Mouse (Mus musculus): Measurements from ENCODE around the gene Syde1.
A peak's percentile ranks its signal among the peaks of the same experiment; 100 is the strongest.
"Not testable (repeated sequence)": the region's sequence is repeated elsewhere in the genome, so short reads cannot be mapped to it uniquely, and the experiment has no call there.

The Syde1 gene

DNA sequence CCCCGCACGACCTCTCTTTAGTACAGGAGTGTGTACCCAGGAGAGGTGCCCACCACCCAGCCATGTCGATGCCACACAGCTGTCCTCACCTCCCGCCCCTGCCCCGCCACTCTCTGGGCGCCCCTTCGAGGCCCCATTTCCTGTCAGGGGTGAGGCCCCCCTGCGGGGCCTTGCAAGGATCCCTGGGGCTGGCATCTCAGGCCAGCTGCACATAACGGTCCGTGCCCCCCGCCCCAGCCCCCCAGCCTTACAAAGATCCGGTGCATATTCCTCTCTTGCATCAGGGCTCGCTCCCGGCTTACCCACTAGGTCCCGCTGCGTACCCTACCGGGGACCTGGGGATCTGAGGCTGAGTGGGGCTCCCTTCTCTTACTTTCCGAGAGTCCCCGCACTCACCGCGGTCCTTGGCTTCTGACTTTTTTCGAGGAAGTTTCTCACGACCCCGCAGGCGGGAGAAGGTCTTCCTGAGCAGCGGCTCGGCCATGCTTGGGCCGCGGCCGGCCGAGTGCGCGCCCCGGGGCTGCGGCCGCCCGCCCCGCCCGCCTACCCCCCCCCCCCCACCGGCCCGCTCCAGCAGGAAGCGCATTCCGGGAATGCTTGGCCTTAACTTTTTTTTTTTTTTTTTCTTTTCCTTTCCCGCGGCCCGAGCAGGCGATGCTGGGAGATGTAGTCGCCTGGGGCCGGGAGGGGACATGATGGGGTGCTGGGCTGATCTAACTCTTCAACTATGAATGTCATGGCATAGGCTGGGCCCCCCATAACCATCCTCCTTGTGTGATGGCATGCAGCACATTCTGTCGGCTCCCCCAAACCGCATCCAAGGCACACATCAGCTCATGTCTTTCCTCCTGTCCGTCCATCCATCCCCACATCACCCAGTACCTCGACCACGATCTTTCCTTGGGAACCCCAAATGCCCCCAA is at the start of gene Syde1:
Syde1 (minus strand) TSS at position 559 of the 923 bp plus-strand sequence.
- DNase-seq (ENCODE audit: low spot score): peak; percentile 38

DNA sequence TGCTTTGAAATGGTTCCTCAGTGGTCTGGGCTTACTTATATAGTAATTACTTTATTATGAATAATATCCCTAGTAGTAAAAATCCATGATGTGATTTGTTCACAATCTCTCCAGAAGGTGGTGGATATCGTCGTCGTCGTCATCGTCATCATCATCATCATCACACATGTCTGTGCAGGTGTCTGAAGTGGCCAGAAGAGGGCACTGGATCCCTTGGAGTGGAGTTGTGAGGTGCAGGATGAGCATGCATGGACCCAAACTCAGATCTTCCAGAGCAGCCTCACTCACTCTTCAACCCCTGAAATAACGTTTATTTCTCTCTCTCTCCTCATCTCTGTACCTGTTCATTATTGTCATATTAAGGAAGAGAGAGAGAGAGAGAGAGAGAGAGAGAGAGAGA is 40.5 kb upstream of the Syde1 start:
- no peak for DNase-seq (ENCODE audit: low spot score)

DNA sequence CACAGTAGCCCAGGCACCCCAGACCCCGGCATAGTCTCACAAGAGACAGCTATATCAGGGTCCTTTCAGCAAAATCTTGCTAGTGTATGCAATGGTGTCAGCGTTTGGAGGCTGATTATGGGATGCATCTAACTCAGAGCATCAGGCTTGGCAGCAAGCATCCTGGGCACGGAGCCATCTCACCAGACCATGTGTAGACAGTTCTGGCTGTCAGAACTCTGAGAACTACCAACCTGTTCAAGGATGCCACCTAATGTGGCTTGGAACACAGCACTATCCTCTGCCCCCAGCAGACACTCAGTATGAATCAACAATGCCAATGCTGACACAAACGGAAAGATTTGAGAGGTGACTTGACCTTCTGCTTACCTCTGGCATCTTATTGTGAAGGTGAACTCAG is 38.4 kb upstream of the Syde1 start:
- DNase-seq (ENCODE audit: low spot score): no peak

DNA sequence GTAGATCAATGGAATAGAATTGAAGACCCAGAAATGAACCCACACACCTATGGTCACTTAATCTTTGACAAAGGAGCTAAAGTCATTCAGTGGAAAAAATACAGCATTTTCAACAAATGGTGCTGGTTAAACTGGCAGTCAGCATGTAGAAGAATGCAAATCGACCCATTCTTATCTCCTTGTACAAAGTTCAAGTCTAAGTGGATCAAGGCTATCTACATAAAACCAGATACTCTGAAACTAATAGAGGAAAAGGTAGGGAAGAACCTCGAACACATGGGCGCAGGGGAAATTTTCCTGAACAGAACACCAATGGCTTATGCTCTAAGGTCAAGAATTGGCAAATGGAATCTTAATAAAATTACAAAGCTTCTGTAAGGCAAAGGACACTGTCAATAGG is 31.4 kb upstream of the Syde1 start:
- DNase-seq (ENCODE audit: low spot score): not testable (repeated sequence)

DNA sequence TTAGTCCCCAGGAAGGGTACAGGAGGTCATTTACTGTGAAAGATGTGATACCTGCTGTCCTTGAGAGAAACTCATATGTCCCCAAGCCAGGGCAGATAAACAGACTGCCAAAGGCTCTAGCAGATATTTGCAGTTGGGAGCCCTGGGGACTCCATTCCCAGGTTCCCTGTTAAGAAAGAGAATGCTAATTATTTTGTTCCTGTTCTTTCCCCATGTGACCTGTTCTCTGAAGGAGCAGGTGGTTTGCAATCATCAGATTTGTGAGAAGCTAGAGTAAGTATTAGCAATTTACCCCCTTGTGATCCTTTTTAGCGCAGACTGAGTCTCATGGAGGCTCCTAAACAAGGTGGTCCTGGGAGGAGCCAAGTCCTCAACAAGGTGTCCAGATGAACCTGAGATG is 26.2 kb upstream of the Syde1 start, which contains the start of gene Olfr1357:
Olfr1357 (minus strand) TSS at position 101 of the 400 bp plus-strand sequence.
- DNase-seq (ENCODE audit: low spot score): no peak

DNA sequence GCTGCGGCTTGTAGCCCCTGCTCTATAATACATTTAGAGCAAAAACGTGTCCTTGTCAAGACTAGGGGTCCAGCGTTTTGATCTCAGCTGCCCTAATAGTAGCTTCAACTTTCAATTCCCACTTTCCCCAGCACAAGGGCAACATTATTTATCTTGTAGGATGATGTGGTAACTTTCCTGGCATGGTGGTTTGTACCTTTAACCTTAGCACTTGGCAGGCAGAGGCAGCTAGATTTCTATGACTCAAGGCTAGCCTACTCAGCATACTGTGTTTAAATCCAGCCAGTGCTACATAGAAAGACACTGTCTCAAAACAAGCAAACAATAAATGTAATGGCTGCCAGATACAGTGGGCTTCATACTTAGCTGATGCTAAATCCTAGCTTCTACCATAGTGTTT is 15.8 kb upstream of the Syde1 start:
- DNase-seq (ENCODE audit: low spot score): no peak

DNA sequence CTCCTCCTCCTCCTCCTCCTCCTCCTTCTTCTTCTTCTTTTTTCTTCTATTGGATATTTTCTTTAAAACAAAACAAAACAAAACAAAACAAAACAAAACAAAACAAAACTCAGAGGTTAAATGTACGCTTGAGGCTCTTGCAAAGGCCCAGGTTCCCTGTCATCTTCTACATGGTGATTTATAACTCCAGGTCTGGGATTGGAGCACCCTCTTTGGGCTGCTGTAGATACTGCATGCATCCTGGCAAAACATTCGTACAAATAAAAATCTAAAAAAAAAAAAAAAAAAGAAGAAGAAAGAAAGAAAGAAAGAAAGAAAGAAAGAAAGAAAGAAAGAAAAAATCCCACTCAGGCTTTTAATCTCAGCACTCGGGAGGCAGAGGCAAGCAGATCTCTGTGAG is 13.3 kb upstream of the Syde1 start:
- DNase-seq (ENCODE audit: low spot score): peak; percentile 67

DNA sequence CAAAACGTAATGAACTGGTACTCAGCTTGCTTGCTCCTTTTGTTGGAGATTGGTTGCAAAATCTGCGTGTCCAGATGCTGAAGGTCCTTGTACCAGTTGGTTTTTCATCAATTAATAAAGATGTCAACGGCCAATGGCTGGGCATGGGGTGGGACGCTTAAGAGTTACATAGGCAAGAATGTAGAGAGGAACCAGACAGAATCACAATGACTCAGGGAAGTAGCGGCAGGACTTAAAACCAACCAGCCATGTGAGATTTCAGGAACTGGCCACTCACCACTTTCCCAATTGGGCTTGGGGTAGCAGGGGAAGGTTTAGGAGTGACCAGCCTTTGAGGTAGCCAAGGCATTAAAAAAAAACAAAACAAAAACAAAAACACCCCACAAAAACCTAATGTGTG is 8.1 kb upstream of the Syde1 start:
- DNase-seq (ENCODE audit: low spot score): no peak

DNA sequence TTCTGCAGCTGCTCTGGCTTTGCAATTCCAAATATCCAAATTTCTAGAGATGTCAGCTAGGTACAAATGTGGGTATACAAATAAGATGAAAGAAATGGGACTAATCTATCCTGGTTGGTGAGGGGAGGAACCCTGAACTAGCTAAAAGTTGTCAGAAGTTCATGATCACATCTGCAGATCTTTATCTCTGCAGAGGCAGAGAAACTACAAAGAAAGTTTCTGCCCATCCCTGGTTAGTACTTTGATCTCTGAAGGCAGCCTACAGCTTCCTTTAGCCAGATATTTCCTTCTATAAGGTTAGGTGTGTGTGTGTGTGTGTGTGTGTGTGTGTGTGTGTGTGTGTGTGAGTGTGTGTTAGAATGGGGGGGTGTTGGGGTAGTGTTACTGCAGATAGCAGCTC is 2.8 kb upstream of the Syde1 start:
- peak; percentile 58 for DNase-seq (ENCODE audit: low spot score)

DNA sequence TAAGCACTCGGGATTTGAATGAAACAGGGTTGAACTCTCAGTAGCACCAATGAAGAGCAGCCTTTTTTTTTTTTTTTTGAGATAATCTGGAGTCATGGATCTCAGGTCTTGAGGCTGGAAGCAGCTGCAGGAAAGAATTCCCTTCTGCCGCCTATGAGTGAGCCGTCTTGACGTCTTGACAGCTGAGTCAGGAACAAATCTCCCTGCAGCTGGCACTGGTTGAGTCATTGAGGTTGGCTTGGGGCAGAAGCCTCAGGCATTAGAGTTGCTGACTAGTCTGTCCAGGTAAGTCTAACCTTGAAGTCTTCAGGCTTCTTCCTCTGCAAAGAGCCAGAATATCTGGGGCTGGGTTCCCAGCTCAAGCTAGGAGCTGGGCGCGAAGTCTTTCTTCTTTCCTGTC is 2.4 kb upstream of the Syde1 start:
- no peak for DNase-seq (ENCODE audit: low spot score)

DNA sequence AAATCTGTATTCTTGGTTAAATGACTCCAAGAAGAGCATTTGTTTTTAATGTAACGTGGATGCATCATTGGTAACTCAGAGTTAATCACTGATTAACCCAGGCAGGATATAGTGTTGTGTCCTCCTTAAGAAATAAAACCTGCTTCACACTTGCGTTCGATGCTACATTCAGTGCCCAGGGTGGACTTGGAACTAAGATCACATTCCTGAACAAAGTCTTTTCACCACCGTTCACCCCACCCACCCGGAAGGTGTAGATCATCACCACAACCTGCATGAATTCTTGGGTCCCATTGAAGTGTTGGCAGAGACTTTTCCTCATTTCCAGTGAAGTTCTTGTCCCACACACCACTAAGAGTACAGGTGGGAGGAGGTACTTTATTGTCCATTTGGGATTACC is 2.0 kb upstream of the Syde1 start:
- no peak for DNase-seq (ENCODE audit: low spot score)

DNA sequence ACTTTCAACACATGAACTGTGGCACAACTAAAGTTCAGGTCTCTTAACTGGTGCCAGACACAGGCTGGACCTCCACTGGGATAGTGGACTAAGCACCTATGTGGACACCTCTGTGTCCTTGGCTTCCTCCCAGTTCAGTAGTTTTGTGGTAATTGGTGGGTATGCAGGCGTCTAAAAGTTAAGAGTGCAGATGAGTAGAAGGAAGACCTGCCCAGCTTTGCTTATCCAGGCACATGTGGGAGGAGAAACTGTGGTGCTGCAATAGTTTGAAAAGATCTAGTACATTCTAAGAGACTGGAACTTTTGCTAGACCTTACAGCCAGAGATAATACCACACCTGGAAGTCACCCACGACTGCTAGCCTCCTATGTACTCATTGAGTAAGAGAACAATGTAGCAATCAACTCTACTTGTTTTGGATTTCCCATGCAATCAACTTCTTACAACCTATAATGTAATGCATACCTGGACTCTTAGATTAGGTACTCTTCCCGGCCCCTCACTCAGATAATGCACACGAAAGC is 1.2 kb upstream of the Syde1 start:
- no peak for DNase-seq (ENCODE audit: low spot score)

DNA sequence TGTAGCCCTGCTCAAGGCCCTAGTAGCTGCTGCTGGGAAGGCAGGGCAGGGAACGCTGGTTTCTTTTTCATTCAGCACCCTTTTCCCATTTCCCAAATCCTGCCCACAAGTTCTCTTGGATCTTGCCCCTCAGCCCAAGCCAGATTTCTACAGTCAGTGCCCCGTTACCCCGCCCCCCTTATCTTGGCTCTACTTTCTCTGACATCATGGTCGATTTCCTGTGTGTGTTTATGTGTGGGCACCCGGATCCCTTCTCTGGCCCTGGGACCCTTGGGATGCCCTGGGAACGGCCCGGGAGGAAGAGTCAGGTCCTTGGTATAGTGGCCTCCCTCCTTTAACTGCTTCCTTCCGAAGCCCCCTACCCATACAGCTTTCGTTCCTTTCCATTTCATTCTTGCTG is 1.0 kb downstream of the Syde1 start:
- no peak for DNase-seq (ENCODE audit: low spot score)

DNA sequence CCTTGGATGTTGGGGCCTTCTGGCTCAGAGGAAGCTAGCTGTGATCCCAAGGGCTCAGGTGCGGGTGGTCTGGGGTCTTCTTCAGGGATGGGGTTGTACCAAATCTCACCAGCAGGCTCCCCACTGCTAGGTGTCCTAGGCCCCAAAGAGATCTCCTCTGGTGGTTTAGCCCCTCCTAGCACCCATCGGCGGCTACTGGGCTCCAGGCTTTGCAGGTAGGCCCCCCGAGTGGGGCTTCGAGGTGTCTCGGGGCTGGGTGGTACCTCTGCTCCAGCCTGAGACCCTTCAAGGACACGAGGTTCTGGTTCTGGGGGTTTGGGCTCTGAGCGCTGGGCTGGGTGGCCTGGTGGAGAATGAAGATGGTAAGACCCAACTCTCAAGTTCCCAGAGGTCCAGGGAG is 1.9 kb downstream of the Syde1 start:
- DNase-seq (ENCODE audit: low spot score): no peak

DNA sequence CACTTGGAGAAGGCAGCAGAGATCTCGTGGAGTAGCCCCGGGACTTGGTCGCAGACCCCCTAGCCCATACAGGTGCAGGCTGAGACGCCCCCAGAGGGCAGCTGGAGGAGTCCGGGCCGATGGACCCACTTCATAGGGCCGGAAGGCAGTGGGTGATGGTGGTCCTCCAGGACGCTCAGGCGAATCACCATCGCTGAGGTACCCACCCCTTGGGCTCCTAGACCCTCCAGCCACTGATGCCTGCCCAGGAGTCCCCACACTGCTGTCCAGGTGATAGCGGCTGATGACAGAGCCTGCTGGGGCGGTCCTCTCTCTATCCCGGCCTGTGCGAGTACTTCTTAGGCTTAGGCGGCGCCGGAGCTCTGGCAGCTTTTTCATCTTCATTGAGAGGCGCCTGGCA is 2.5 kb downstream of the Syde1 start:
- no peak for DNase-seq (ENCODE audit: low spot score)

DNA sequence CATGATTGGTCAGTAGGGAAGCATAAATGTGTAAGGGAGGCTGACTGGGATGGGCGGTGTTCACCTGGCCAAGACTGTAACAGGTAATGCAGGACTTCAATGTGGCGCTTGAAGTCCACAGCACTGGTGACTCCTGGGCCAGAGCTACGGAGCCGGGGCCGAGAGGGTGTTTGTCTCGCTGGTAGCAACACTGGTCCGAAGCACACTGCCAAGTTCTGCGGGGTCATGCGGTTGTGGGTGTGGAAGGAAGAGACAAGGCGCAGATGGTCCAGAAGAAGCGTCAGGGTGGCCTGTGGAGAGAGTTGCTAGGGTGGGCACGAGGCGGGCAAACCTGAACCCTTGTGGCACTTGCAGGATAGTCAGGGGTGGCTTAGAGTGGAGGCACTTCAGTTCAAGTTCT is 5.7 kb downstream of the Syde1 start:
- no peak for DNase-seq (ENCODE audit: low spot score)

DNA sequence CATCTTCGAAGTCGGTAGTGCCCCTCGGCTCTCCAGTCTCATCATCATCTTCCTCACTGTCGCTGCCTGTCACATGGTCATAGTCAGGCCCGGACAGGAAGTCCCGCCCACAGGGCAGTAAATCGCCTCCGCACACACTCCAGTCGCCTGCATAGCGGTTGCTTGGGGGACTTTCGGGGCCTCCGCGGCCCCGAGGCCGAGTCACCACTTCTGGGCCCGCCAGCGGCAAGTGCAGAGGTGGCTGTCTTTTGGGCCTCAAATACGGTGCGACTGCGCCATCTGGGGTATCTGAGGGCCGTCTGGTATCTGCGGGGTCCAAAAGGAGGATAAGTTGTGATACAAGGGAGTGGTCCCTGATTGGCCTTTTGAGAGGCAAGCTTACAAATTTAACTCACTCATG is 6.2 kb downstream of the Syde1 start:
- DNase-seq (ENCODE audit: low spot score): no peak

DNA sequence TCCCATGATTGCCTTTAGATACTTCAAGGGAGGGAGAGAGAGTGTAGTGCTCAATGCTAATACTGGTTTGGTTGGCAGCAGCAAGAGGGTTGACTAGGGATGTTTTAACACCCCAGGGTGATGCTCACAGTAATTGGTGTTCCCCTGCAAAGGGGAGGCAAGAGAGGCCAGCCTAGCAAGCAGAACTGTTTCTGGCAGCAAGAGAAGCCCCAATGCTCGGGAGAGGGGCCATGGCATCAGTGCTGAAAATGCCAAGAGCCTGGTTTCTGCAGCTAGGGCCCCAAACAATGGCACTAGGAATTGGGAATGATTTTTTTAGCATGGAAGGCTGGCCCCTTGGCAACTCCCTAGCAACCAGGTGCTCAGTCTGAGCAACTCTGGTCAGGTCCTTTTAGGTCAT is 6.8 kb downstream of the Syde1 start:
- no peak for DNase-seq (ENCODE audit: low spot score)

DNA sequence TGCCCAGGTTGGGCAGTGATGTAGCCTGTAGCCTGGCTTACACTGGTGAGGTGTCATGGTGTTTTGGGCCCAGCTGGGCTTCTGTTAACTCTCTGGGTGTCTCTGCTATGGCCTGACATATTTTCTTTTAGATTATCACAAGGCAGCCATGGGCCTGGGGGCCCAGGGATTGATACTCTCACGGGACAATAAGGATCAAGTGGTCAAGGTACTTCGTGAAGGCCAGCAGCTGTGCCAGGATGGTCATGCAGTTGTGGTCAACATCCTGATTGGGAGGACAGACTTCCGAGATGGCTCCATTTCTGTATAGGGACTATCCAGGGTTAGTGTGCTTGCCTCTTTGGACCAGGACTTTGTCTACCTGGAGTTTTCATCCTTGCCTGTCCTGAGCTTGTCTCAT is 7.8 kb downstream of the Syde1 start:
- no peak for DNase-seq (ENCODE audit: low spot score)

DNA sequence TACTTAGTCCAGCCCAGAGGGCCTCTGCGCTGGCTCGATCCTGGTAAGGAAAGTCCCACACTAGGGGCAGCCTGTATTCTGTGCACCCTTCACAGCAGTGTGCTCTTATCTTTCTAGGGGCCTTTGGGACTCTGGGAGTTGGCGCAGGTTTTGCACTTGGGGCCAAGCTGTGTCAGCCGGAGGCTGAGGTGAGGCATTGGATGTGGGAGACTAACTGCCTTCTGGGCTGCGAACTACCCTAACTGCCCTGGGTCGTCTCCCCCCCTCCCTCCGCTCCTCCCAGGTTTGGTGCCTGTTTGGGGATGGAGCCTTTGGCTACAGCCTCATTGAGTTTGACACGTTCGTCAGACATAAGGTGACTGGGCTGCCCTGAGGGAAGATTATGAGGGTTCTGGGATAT is 8.4 kb downstream of the Syde1 start:
- DNase-seq (ENCODE audit: low spot score): no peak

DNA sequence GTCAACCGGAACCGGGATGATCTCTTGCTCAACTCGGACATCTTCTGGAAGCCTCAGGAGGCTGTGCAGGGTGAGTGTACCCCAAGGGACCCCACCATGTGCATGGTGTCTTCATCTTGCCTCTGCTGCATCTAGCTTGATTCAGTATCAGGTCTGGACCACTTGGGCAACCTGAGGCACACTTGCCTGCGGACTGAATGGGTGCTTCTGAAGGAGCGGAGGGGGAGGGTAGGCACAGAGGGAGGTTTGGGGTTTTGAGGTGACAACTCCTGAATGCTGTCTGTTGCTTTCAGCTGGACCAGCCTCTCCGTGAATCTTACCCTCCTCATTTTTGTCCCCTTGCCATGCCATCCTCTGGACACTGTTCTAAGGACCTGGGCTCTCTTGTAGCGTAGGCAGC is 10.6 kb downstream of the Syde1 start:
- DNase-seq (ENCODE audit: low spot score): no peak

DNA sequence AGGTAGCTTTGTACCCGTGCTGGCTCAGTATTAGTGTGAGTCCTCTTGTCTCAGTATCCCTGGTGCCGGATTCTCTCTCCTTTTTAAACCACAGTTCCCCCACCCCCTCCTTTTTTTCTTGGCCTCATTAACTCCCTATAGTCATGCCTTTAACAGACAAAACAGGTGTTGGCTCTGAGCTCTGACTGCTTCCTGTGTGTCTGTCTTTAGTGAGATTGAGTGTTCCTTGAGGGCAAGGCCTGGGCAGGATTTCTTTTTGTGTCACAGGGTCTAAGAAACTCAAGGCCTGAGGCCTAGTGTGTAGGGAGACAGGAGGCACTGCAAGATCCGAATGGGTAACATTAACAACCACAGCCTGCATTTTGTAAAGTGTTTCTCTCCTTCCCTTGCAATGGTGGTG is 13.6 kb downstream of the Syde1 start:
- DNase-seq (ENCODE audit: low spot score): no peak

DNA sequence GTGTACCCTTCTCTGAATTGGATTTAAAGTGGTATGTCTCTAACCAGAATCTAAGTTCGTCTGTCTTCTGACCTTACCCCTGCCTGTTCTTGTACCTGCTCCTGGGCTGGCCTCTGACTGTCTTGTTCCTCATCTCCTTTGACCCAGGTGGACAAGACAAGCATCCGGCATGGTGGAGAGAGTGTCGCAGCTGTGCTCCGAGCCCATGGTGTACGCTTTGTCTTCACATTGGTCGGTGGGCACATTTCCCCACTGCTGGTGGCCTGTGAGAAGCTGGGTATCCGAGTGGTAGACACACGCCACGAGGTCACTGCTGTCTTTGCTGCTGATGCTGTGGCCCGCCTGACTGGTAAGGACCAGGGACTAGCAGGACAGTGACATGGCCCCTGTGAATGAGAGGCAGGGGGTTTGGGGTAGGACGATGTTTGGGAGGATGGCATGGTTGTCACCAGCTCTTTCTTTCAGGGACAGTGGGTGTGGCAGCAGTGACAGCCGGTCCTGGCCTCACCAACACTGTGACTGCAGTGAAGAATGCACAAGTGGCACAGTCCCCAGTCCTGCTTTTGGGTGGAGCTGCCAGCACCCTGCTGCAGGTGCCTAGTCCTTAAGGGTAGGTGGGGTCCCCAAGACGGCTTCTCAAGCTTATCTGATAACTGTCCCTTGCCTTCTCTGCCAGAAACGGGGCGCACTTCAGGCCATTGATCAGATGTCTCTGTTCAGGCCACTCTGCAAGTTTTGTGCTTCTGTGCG is 15.2 kb downstream of the Syde1 start:
- no peak for DNase-seq (ENCODE audit: low spot score)
